Mouse (Mus musculus) olfactory bulb, adult 2 months (tissue): ENCODE results near the gene Psen1.

Source experiments
- CTCF ChIP-seq: fragments of 200-500 bp; IDR thresholded peaks from 2 replicates; pipeline ENCODE4 v1.5.1; 2012; ENCODE audit warnings: low read depth, mild to moderate bottlenecking, low read length, moderate library complexity; ENCODE audit not compliant: insufficient read depth
- POLR2A ChIP-seq: fragments of 200-500 bp; IDR thresholded peaks from 2 replicates; pipeline ENCODE4 v1.6.1; 2012; ENCODE audit warnings: mild to moderate bottlenecking, low read depth, low read length, moderate library complexity; ENCODE audit not compliant: insufficient read depth

- TF ChIP-seq CTCF, result no peak
- TF ChIP-seq POLR2A, result no peak
Observed at GRCm38 (mm10) chr12:83749186-83749585, 61.2 kb downstream of the Psen1 start.
